Mouse (Mus musculus): ENCODE results near the gene Thsd4. TPM values are rescaled to one million over a fixed set of nuclear protein-coding genes. Genes with fewer than 3 reads are reported as not detected.
"Not testable (repeated sequence)": the region's sequence is repeated elsewhere in the genome, so short reads cannot be mapped to it uniquely, and the experiment has no call there.

The Thsd4 gene
- polyA plus RNA-seq, 1 experiment from 2014 or later, result 5.6 TPM

DNA sequence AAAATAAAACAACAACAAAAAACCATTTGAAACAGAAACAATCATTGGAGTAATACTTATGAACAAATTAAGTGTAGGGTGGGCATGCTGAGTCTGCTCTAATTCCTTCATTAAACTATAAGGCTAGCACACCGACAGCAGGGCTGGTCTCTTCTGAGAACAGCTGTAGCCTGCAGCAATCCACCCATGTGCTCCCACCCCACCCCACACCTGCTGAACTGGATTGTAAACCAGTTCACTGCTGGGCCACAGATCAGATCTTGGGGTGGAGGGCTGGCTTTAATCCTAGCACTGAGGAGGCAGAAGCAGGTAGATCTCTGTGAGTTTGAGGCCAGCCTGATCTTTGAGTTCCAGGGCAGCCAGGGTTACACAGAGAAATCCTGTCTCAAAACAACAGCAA, 563.7 kb downstream of the Thsd4 start:
- H3K4me3 ChIP-seq (replicated peaks; ENCODE audit: low read depth, low read length); ATAC-seq (ENCODE audit: low FRiP score, low TSS enrichment); H3K9me3 ChIP-seq (ENCODE audit: control insufficient read depth, low read length); H3K27me3 ChIP-seq (ENCODE audit: control insufficient read depth, insufficient read depth, low read length); H3K9ac ChIP-seq (replicated peaks; ENCODE audit: low read length); H3K4me1 ChIP-seq (ENCODE audit: control insufficient read depth, insufficient read depth, low read length); H3K27ac ChIP-seq (replicated peaks; ENCODE audit: low read depth, low read length); DNase-seq; H3K4me2 ChIP-seq (ENCODE audit: low read length); H3K36me3 ChIP-seq (ENCODE audit: control insufficient read depth, insufficient read depth, low read length): not testable (repeated sequence)
- WGBS, result 74% methylated on average over 1 of the region's 1 CpGs

DNA sequence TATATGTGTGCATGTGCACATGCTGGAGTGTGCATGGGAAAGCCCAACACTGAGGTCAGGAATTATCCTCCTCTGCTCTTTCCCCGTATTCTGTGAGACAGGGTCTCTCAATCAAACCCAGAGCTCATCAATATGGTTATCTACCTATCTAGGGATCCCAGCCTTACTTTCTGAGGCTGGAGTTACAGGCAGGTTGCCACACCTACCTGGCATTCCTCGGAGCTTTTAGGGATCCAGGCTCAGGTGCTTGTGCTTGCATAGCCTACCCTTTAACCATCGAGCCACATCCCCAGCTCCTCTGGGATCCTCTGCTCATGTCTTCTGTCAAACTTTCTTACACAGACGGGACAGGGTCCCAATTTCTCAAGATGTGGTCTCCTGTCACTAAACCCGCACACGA, 565.4 kb downstream of the Thsd4 start:
- DNase-seq, result no peak
- no peak overlapping the region for H3K9ac ChIP-seq (replicated peaks; ENCODE audit: low read length)
- H3K27ac ChIP-seq (replicated peaks; ENCODE audit: low read depth, low read length), result no peak overlapping the region
- no peaks in the 10 kb centered on the region for H3K36me3 ChIP-seq (ENCODE audit: control insufficient read depth, insufficient read depth, low read length)
- no peak for ATAC-seq (ENCODE audit: low FRiP score, low TSS enrichment)
- no peak overlapping the region for H3K4me3 ChIP-seq (replicated peaks; ENCODE audit: low read depth, low read length)
- no peaks in the 10 kb centered on the region for H3K9me3 ChIP-seq (ENCODE audit: control insufficient read depth, low read length)
- H3K4me1 ChIP-seq (ENCODE audit: control insufficient read depth, insufficient read depth, low read length), result no peaks in the 10 kb centered on the region
- WGBS, result 46% methylated on average over 6 of the region's 6 CpGs
- no peak overlapping the region for H3K4me2 ChIP-seq (ENCODE audit: low read length)
- H3K27me3 ChIP-seq (ENCODE audit: control insufficient read depth, insufficient read depth, low read length), result no peaks in the 10 kb centered on the region

DNA sequence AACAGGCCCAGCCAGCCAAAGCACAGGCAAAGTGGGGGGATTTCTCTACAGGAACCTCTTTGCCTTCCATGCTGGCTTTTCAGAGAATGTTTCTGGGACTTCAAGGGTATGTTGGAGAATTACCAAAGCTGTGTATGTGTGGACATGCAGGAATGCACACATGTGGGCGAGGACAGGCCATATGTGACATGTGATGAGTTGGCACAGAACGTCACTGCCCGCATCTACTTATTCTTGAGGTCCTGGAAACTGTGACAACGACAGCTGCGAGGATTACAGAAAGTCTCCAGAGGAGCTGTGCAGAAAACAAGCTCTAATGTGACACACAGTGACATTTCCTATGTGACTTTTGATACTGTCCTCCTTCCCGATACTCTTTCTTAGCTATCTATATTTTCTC, 566.2 kb downstream of the Thsd4 start:
- no peak overlapping the region for H3K4me3 ChIP-seq (replicated peaks; ENCODE audit: low read depth, low read length)
- no peaks in the 10 kb centered on the region for H3K4me1 ChIP-seq (ENCODE audit: control insufficient read depth, insufficient read depth, low read length)
- no peak for ATAC-seq (ENCODE audit: low FRiP score, low TSS enrichment)
- no peaks in the 10 kb centered on the region for H3K27me3 ChIP-seq (ENCODE audit: control insufficient read depth, insufficient read depth, low read length)
- DNase-seq, result no peak
- H3K36me3 ChIP-seq (ENCODE audit: control insufficient read depth, insufficient read depth, low read length), result no peaks in the 10 kb centered on the region
- H3K27ac ChIP-seq (replicated peaks; ENCODE audit: low read depth, low read length), result no peak overlapping the region
- 73% methylated on average over 6 of the region's 6 CpGs for WGBS
- no peak overlapping the region for H3K4me2 ChIP-seq (ENCODE audit: low read length)
- no peaks in the 10 kb centered on the region for H3K9me3 ChIP-seq (ENCODE audit: control insufficient read depth, low read length)
- no peak overlapping the region for H3K9ac ChIP-seq (replicated peaks; ENCODE audit: low read length)

DNA sequence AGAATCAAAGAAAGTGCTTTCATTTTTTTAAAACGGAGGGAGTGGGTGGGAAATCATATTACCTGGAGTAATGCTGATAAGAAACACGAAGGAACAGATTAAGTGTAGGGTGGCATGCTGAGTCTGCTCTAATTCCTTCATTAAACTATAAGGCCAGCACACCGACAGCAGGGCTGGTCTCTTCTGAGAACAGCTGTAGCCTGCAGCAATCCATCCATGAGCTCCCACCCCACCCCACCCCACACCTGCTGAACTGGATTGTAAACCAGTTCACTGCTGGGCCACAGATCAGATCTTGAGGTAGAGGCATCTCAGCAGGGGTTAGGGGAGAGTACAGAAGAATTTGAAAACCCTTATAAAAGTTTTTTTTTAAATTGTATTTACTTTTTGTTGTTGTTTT, 566.6 kb downstream of the Thsd4 start:
- ATAC-seq (ENCODE audit: low FRiP score, low TSS enrichment) (no peak), DNase-seq (no peak)
- no peaks in the 10 kb centered on the region for H3K36me3 ChIP-seq (ENCODE audit: control insufficient read depth, insufficient read depth, low read length)

GRCm38 (mm10) chr9:59953556-59953955, 568.3 kb downstream of the Thsd4 start:
- H3K27me3 ChIP-seq (ENCODE audit: control insufficient read depth, insufficient read depth, low read length), result no peaks in the 10 kb centered on the region
- no peak overlapping the region for H3K9ac ChIP-seq (replicated peaks; ENCODE audit: low read length)
- no peaks in the 10 kb centered on the region for H3K36me3 ChIP-seq (ENCODE audit: control insufficient read depth, insufficient read depth, low read length)
- 84% methylated on average over 7 of the region's 7 CpGs for WGBS
- H3K4me1 ChIP-seq (ENCODE audit: control insufficient read depth, insufficient read depth, low read length), result no peaks in the 10 kb centered on the region
- H3K9me3 ChIP-seq (ENCODE audit: control insufficient read depth, low read length), result no peaks in the 10 kb centered on the region
- DNase-seq (no peak), ATAC-seq (ENCODE audit: low FRiP score, low TSS enrichment) (no peak)
- no peak overlapping the region for H3K4me3 ChIP-seq (replicated peaks; ENCODE audit: low read depth, low read length)
- no peak overlapping the region for H3K27ac ChIP-seq (replicated peaks; ENCODE audit: low read depth, low read length)
- H3K4me2 ChIP-seq (ENCODE audit: low read length), result no peak overlapping the region

More for the DNA sequence above, 566.6 kb downstream of the Thsd4 start:
- Histone ChIP-seq H3K4me2 (ENCODE audit: low read length) (no peak overlapping the region), H3K9me3 (ENCODE audit: control insufficient read depth, low read length) (no peaks in the 10 kb centered on the region), H3K27ac (replicated peaks; ENCODE audit: low read depth, low read length) (no peak overlapping the region), H3K4me3 (replicated peaks; ENCODE audit: low read depth, low read length) (no peak overlapping the region), H3K27me3 (ENCODE audit: control insufficient read depth, insufficient read depth, low read length) (no peaks in the 10 kb centered on the region), H3K9ac (replicated peaks; ENCODE audit: low read length) (no peak overlapping the region), H3K4me1 (ENCODE audit: control insufficient read depth, insufficient read depth, low read length) (no peaks in the 10 kb centered on the region)
- WGBS, result 58% methylated on average over 3 of the region's 3 CpGs

GRCm38 (mm10) chr9:59952515-59953070, 569.3 kb downstream of the Thsd4 start:
- 51% methylated on average over 8 of the region's 8 CpGs for WGBS
- H3K36me3 ChIP-seq (ENCODE audit: control insufficient read depth, insufficient read depth, low read length), result no peaks in the 10 kb centered on the region
- H3K27me3 ChIP-seq (ENCODE audit: control insufficient read depth, insufficient read depth, low read length), result no peaks in the 10 kb centered on the region
- DNase-seq (no peak), ATAC-seq (ENCODE audit: low FRiP score, low TSS enrichment) (no peak)
- no peak overlapping the region for H3K27ac ChIP-seq (replicated peaks; ENCODE audit: low read depth, low read length)
- no peaks in the 10 kb centered on the region for H3K4me1 ChIP-seq (ENCODE audit: control insufficient read depth, insufficient read depth, low read length)
- no peak overlapping the region for H3K9ac ChIP-seq (replicated peaks; ENCODE audit: low read length)
- H3K4me2 ChIP-seq (ENCODE audit: low read length), result no peak overlapping the region
- no peak overlapping the region for H3K4me3 ChIP-seq (replicated peaks; ENCODE audit: low read depth, low read length)
- no peaks in the 10 kb centered on the region for H3K9me3 ChIP-seq (ENCODE audit: control insufficient read depth, low read length)

DNA sequence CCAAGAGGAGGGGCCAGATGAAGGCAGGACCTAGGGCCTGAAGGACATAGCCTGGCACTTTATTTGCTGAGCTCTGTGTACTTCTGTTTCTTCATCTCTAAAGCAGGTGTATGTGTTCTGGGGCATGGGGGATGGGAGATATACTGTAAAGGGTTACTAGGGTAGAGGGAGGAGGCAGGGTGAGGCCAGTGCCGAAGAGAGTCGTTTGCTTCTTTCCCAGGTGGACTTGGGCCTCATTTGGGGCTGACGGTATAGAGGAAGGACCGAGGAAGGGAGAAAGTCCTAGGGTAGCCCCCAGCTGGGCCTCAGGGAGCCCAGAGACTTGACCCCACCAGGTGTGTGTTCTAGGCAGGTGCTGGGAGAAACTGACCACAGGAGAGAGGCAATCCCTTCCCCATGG, 569.9 kb downstream of the Thsd4 start:
- no peaks in the 10 kb centered on the region for H3K36me3 ChIP-seq (ENCODE audit: control insufficient read depth, insufficient read depth, low read length)
- no peak for DNase-seq
- 87% methylated on average over 4 of the region's 4 CpGs for WGBS
- no peak for ATAC-seq (ENCODE audit: low FRiP score, low TSS enrichment)
- no peaks in the 10 kb centered on the region for H3K9me3 ChIP-seq (ENCODE audit: control insufficient read depth, low read length)
- H3K27ac ChIP-seq (replicated peaks; ENCODE audit: low read depth, low read length), result no peak overlapping the region
- no peak overlapping the region for H3K9ac ChIP-seq (replicated peaks; ENCODE audit: low read length)
- H3K4me3 ChIP-seq (replicated peaks; ENCODE audit: low read depth, low read length), result no peak overlapping the region
- no peaks in the 10 kb centered on the region for H3K27me3 ChIP-seq (ENCODE audit: control insufficient read depth, insufficient read depth, low read length)
- H3K4me1 ChIP-seq (ENCODE audit: control insufficient read depth, insufficient read depth, low read length), result no peaks in the 10 kb centered on the region
- no peak overlapping the region for H3K4me2 ChIP-seq (ENCODE audit: low read length)

GRCm38 (mm10) chr9:59951001-59951750, 570.7 kb downstream of the Thsd4 start:
- Histone ChIP-seq H3K27ac (replicated peaks; ENCODE audit: low read depth, low read length) (no peak overlapping the region), H3K9ac (replicated peaks; ENCODE audit: low read length) (no peak overlapping the region), H3K36me3 (ENCODE audit: control insufficient read depth, insufficient read depth, low read length) (no peaks in the 10 kb centered on the region), H3K9me3 (ENCODE audit: control insufficient read depth, low read length) (no peaks in the 10 kb centered on the region), H3K4me3 (replicated peaks; ENCODE audit: low read depth, low read length) (no peak overlapping the region), H3K4me2 (ENCODE audit: low read length) (no peak overlapping the region), H3K4me1 (ENCODE audit: control insufficient read depth, insufficient read depth, low read length) (no peaks in the 10 kb centered on the region), H3K27me3 (ENCODE audit: control insufficient read depth, insufficient read depth, low read length) (no peaks in the 10 kb centered on the region)
- DNase-seq, result no peak
- no peak for ATAC-seq (ENCODE audit: low FRiP score, low TSS enrichment)
- WGBS, result 91% methylated on average over 9 of the region's 9 CpGs

DNA sequence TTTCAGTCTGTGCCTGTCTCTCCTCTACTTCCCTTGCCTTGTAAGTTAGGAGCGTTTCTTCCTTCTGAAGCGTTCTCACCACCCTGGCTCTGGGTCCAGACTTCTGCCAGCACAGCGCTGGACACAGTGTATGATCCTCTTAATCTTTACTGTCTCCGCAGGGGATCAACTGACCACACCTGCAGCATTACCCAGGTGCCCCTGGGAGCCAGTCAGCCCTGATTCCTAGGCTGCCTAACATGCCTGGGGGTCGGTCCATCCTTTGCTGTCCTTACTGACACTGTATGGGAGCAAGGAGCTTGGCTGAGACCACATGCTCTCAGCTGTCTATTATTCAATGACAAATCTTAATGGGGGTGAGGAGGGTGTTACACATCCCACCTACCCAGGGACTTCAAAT, 571.9 kb downstream of the Thsd4 start:
- DNase-seq, result no peak
- no peak for ATAC-seq (ENCODE audit: low FRiP score, low TSS enrichment)
- 86% methylated on average over 5 of the region's 5 CpGs for WGBS

More for the DNA sequence above, 571.9 kb downstream of the Thsd4 start:
- no peaks in the 10 kb centered on the region for H3K36me3 ChIP-seq (ENCODE audit: control insufficient read depth, insufficient read depth, low read length)
- H3K4me3 ChIP-seq (replicated peaks; ENCODE audit: low read depth, low read length), result no peak overlapping the region
- no peak overlapping the region for H3K4me2 ChIP-seq (ENCODE audit: low read length)
- H3K27me3 ChIP-seq (ENCODE audit: control insufficient read depth, insufficient read depth, low read length), result no peaks in the 10 kb centered on the region
- no peaks in the 10 kb centered on the region for H3K4me1 ChIP-seq (ENCODE audit: control insufficient read depth, insufficient read depth, low read length)
- no peak overlapping the region for H3K27ac ChIP-seq (replicated peaks; ENCODE audit: low read depth, low read length)
- no peaks in the 10 kb centered on the region for H3K9me3 ChIP-seq (ENCODE audit: control insufficient read depth, low read length)
- no peak overlapping the region for H3K9ac ChIP-seq (replicated peaks; ENCODE audit: low read length)

All from midbrain, embryonic 14.5 days (tissue).